Mouse (Mus musculus) left cerebral cortex, postnatal 25 days (tissue): ENCODE measurements around the gene Krt33a. TPM values are rescaled to one million over a fixed set of nuclear protein-coding genes. Genes with fewer than 3 reads are reported as not detected.
A peak's percentile ranks its signal among the peaks of the same experiment; 100 is the strongest.

Experiments used
- DNase-seq, 2 experiments: peaks; one replicate each; pipeline ENCODE4 v3.0.0; 2022; ENCODE audit warnings: low spot score in 2 of 2, mixed read lengths in 1 of 2
- intact Hi-C: fragments of 180-260 bp; cut with DNase I; formaldehyde crosslinking; loops from one replicate; pipeline ENCODE4 v1.15.1; 2025
- total RNA-seq, 2 experiments: library from RNA; stranded (reverse); gene quantifications; 2 replicates each; pipeline ENCODE4 v1.2.3; 2021

Gene Krt33a
- not detected for total RNA-seq

- no peak for DNase-seq
- intact Hi-C loops, result no loop called here
Measured at GRCm38 (mm10) chr11:100016112-100016511, at the start of gene Krt33a. Krt33a (minus strand) TSS chr11:100016212.

GRCm38 (mm10) chr11:100058875-100059274 lies 42.9 kb upstream of the Krt33a start:
- intact Hi-C loops, result no loop called here
- no peak for DNase-seq

- intact Hi-C loops, result no loop called here
- DNase-seq, result no peak
Measured at GRCm38 (mm10) chr11:100055686-100056655, 40.0 kb upstream of the Krt33a start.

GRCm38 (mm10) chr11:100050451-100050850 lies 34.4 kb upstream of the Krt33a start, which contains the start of gene Krt31:
Krt31 (minus strand) TSS chr11:100050551.
- intact Hi-C loops, result no loop called here
- no peak for DNase-seq

GRCm38 (mm10) chr11:100047193-100047592 lies 31.2 kb upstream of the Krt33a start:
- no peak for DNase-seq
- intact Hi-C loops, result no loop called here

- peak in 1 of 2 experiments; percentile 19 for DNase-seq
- intact Hi-C loops, result no loop called here
Measured at GRCm38 (mm10) chr11:100046303-100046866, 30.4 kb upstream of the Krt33a start.

- DNase-seq, result no peak
- intact Hi-C loops, result no loop called here
Measured at GRCm38 (mm10) chr11:100041454-100041853, 25.4 kb upstream of the Krt33a start, which contains the start of gene Krt34. Krt34 (minus strand) TSS chr11:100041554.

GRCm38 (mm10) chr11:100029768-100030167 lies 13.8 kb upstream of the Krt33a start, which contains the start of gene Krt33b:
Krt33b (minus strand) TSS chr11:100029868.
- intact Hi-C loops, result no loop called here
- DNase-seq, result no peak

- peak in 1 of 2 experiments; percentile 64 for DNase-seq
- intact Hi-C loops, result no loop called here
Measured at GRCm38 (mm10) chr11:100021438-100021837, 5.4 kb upstream of the Krt33a start.

GRCm38 (mm10) chr11:100019466-100019865 lies 3.5 kb upstream of the Krt33a start:
- intact Hi-C loops, result no loop called here
- DNase-seq, result no peak

GRCm38 (mm10) chr11:100013691-100014171 lies 2.3 kb downstream of the Krt33a start:
- intact Hi-C loops, result no loop called here

GRCm38 (mm10) chr11:100010682-100011081 lies 5.3 kb downstream of the Krt33a start:
- intact Hi-C loops, result no loop called here
- no peak for DNase-seq

More at GRCm38 (mm10) chr11:100013691-100014171, 2.3 kb downstream of the Krt33a start:
- DNase-seq, result no peak

- intact Hi-C loops, result loop anchor here (5.0 to 10.0 kb wide), 5 partner anchors 159 to 624 kb away; partner anchors contain the start of genes Krt10 and Krtap4-2
- DNase-seq, result peak in 1 of 2 experiments; percentile 72
Measured at GRCm38 (mm10) chr11:100008336-100008735, 7.7 kb downstream of the Krt33a start.

- DNase-seq, result no peak
- intact Hi-C loops, result loop anchor here (5.0 to 10.0 kb wide), 5 partner anchors 161 to 622 kb away; partner anchors contain the start of genes Krt10 and Krtap4-2
Measured at GRCm38 (mm10) chr11:100006624-100007023, 9.4 kb downstream of the Krt33a start.

- intact Hi-C loops, result loop anchor here (2.0 to 10.0 kb wide), 6 partner anchors 161 to 621 kb away; partner anchors contain the start of genes Krt10 and Krtap4-2
- DNase-seq, result no peak
Measured at GRCm38 (mm10) chr11:100005905-100006304, 10.1 kb downstream of the Krt33a start.

- peak; percentile 64 to 78 for DNase-seq
- intact Hi-C loops, result loop anchor here (2.0 to 10.0 kb wide), 6 partner anchors 162 to 620 kb away; partner anchors contain the start of genes Krt10 and Krtap4-2
Measured at GRCm38 (mm10) chr11:100004846-100005245, 11.2 kb downstream of the Krt33a start.

GRCm38 (mm10) chr11:99999091-99999490 lies 16.9 kb downstream of the Krt33a start:
- intact Hi-C loops, result no loop called here
- no peak for DNase-seq

- DNase-seq, result no peak
- intact Hi-C loops, result no loop called here
Measured at GRCm38 (mm10) chr11:99994384-99994661, 21.7 kb downstream of the Krt33a start.

- no peak for DNase-seq
Measured at GRCm38 (mm10) chr11:99993620-99994383, 22.2 kb downstream of the Krt33a start, which contains the start of gene Krtap17-1. Krtap17-1 (minus strand) TSS chr11:99993994.

More at GRCm38 (mm10) chr11:99993620-99994383, 22.2 kb downstream of the Krt33a start, which contains the start of gene Krtap17-1:
- intact Hi-C loops, result no loop called here
